Mouse (Mus musculus): ENCODE results near the gene Smim14.

- TF ChIP-seq POU5F1 (IDR thresholded peaks at IDR 0.05; ENCODE audit: borderline replicate concordance, low read length) (no peak), CTCF (conservative IDR thresholded peaks at IDR 0.05; ENCODE audit: low read length) (no peak)
These were observed 12.2 kb downstream of the Smim14 start for GRCm38 (mm10) chr5:65524831-65525230.

Measured in E14TG2a.4 (cell line).